Mouse (Mus musculus) left cerebral cortex, postnatal 4 days (tissue): Measurements from ENCODE around the gene Cygb. TPM values are rescaled to one million over a fixed set of nuclear protein-coding genes. Genes with fewer than 3 reads are reported as not detected.
"Not testable (repeated sequence)": the region's sequence is repeated elsewhere in the genome, so short reads cannot be mapped to it uniquely, and the experiment has no call there.

ENCODE experiments used
- DNase-seq: peaks from one replicate; pipeline ENCODE4 v3.0.0-alpha.2; 2022
- intact Hi-C: fragments of 180-260 bp; cut with DNase I; formaldehyde crosslinking; loops from one replicate; pipeline ENCODE4 v1.15.1; 2025
- total RNA-seq, 2 experiments: library from RNA; stranded (reverse); gene quantifications; 2 replicates each; pipeline ENCODE4 v1.2.3; 2021

Cygb gene
- total RNA-seq, 2 experiments from 2014 or later: 17.1 to 20.6 TPM

DNA sequence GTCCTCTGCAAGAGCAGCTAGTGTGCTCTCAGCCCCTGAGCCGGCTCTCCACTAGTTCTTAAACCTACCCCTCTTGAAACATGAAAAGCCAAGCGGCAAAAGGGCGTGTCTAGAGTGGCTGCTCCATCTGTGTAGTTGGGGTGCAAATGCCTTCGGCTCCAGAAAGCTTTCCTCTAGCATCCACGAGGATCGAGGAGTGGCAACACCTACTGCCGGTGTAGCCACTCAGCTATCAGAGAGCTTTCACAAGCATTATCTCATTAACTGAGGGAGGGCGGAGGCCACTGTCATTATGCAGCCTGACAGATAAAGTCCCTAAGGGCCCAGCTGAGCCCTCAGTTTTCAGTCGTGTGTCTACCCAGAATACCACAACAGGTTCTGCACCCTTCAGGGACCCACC, 34.0 kb downstream of the Cygb start:
- intact Hi-C loops: loop anchor here (10.0 kb wide), 1 partner anchor 305 kb away; no protein-coding TSS in a partner anchor
- DNase-seq: no peak

- intact Hi-C loops: no loop called here
- DNase-seq: peak; percentile 52
Measured at GRCm38 (mm10) chr11:116619561-116619960, 34.6 kb downstream of the Cygb start.

- peak; percentile 78 for DNase-seq
- intact Hi-C loops: no loop called here
Measured at GRCm38 (mm10) chr11:116619156-116619555, 35.0 kb downstream of the Cygb start.

- no peak for DNase-seq
- intact Hi-C loops: no loop called here
Measured at GRCm38 (mm10) chr11:116618666-116619065, 35.4 kb downstream of the Cygb start.

- intact Hi-C loops: no loop called here
- DNase-seq: peak; percentile 56
Measured at GRCm38 (mm10) chr11:116617641-116618040, 36.5 kb downstream of the Cygb start.

DNA sequence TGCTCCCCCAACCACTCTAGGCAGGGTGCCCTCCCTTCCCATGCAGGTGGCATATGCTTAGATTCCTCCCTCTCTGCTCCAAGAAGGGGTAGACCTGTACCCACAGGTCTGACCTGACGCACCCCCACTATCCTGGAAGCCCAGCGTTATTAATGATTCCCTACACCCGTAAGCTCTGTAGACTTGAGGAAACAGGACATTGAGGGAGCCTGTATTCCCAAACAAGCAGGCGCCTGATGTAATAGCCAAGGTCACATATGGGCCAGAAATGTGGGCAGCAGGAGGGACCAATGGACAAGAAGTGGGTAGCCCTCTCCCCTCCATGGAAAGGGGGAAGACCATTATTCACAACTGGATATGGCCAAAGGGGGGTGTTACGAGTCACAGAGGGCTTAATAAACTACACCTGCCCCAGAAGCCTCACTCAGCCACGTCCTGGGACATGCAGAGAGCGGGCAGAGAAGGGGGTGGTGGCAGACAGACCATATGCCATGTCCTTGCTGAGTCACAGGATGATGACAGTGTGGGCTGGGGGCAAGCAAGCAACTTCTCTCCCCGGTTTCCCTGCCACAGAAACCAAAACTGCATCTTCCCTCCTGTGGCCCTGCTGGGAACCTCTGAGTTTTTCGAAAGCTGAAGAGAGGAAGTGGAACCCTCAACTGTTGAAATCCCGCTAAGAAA, 37.5 kb downstream of the Cygb start:
- intact Hi-C loops: no loop called here
- no peak for DNase-seq

- intact Hi-C loops: no loop called here
- no peak for DNase-seq
Measured at GRCm38 (mm10) chr11:116615735-116616437, 38.2 kb downstream of the Cygb start.

- no peak for DNase-seq
- intact Hi-C loops: no loop called here
Measured at GRCm38 (mm10) chr11:116613234-116613633, 40.9 kb downstream of the Cygb start.

DNA sequence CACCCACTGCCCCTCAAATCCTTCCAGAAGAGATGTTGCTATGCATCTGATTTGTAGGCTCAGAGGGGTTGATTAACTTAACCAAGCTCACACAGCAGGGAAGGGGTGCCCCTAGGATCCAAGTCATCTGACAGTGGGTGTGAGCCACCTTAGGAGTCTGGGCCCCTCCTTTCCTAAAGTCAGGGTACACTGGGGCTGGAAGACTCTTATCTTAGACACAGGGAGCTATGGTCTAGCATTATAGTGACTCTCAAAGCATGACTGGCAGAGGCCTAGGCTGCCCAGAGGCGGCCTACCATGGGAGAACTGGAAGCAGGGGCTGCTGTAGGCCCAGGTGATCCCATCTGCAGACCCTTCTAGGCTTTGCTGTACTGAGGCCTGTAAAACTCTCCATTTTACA, 41.6 kb downstream of the Cygb start:
- no peak for DNase-seq
- intact Hi-C loops: no loop called here

DNA sequence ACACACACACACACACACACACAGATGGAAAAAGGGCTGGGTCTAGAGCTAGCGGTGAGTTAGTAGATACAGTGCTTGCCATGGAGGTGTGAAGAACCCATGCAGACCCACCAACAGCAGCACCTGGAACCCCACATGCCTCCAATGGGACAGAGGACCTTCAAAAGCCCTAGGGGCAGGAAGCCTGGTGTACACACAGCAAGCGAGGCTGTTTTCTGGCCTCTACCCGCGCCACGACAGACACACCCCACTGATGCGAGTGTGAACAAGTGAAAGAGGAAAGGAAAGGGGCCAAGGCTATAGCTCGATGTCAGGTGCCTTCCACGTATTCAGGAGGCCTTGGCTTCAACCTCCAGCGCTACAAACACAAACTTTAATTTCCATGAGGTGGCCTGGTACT, 42.2 kb downstream of the Cygb start:
- intact Hi-C loops: no loop called here
- no peak for DNase-seq

- DNase-seq, intact Hi-C loops: not testable (repeated sequence)
Measured at GRCm38 (mm10) chr11:116611168-116611567, 42.9 kb downstream of the Cygb start.

DNA sequence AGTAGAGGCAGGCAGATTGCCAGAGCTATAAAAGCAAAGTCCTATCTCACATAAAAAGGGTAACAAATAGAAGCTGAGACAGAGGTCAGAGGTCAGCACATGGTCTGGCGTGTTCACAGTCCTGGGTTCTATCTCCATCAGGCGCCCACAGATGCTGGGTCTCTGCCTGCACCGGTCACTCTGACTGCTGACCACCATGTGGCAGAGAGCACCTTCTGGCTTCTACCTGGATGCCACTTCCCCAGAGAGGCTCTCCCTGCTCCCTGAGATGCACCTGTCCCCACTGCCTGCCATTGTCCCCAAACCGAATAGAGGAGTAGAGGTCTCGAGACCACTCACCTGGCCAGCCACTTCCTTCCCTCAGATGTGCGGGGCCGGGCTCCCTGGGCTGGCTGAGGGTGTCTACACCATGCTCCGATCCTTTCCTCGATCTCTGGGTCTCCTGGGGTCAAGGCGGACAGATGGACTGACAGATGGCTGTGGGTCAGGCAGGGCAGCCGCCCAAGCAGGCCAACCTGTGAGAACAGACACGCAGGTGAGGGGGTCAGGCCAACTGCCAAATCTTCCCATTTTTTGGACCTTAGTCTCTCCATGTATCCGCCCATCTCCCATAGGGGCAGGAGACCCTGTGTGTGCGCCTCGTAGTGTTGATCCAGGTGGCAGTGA, 44.0 kb downstream of the Cygb start:
- intact Hi-C loops: no loop called here
- DNase-seq: no peak

- intact Hi-C loops: no loop called here
- DNase-seq: no peak
Measured at GRCm38 (mm10) chr11:116607717-116608116, 46.4 kb downstream of the Cygb start.

DNA sequence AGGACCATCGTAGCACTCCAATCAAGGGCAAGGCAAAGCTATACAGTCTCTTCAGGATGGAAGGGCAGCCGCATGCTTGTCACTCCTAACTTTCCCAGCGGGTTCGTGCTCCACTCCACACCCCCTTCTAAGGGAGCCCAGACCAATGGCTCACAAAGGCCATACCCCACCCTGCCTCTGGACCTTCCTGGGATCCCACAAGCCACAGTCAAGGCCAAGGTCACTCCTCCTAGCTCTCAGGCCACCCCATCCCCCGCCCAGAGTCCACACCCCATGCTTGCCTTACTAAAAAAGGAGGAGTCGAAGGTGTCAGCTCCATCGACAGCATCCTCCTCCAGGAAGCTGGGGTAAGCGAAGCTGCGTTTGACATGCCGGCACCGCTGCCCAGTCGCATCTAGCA, 50.0 kb downstream of the Cygb start:
- intact Hi-C loops: no loop called here
- DNase-seq: no peak

- intact Hi-C loops: no loop called here
- DNase-seq: no peak
Measured at GRCm38 (mm10) chr11:116603339-116603738, 50.8 kb downstream of the Cygb start.

DNA sequence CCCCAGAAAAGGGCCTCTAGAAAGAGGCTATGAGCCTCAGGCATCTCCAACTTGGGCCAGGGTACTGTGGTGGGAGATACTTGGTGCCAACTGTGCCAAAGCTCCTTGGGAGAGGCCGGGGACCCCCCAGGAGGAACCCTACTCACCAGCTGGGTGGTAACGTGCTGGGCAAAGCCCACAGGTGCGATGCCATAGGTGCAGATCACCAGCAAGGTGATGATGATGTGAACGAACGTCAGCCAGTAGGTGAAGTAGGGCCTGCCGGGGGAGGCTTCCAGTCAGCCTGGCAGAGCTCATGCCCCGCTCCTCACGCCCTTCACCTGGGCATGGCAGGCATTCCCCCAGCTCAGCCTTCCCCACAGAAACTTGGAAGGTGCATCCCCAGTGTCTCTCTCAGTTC, 52.1 kb downstream of the Cygb start:
- DNase-seq: no peak
- intact Hi-C loops: no loop called here

DNA sequence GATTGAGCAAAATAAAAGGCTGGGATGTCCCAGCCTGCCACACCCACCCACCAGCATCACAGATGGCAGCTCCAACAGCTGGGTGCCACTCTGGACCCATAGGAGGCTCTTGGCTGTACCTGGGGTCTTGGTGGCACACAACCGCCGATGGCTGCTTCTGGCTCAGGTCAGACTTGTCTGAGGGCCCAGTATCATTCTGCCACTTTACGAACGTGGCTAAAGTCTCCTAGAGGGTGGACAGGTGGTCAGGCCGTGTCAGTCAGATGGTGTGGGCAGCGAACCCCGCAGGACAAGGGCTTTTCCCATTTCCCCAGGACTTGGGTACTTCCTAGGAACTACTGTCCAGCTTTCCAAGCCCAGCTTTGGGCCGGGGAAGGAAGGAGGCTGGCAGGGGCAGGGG, 52.9 kb downstream of the Cygb start:
- no peak for DNase-seq
- intact Hi-C loops: no loop called here

GRCm38 (mm10) chr11:116599230-116599629, 54.9 kb downstream of the Cygb start:
- no peak for DNase-seq
- intact Hi-C loops: no loop called here

- peak; percentile 81 for DNase-seq
- intact Hi-C loops: no loop called here
Measured at GRCm38 (mm10) chr11:116598193-116598592, 55.9 kb downstream of the Cygb start.

DNA sequence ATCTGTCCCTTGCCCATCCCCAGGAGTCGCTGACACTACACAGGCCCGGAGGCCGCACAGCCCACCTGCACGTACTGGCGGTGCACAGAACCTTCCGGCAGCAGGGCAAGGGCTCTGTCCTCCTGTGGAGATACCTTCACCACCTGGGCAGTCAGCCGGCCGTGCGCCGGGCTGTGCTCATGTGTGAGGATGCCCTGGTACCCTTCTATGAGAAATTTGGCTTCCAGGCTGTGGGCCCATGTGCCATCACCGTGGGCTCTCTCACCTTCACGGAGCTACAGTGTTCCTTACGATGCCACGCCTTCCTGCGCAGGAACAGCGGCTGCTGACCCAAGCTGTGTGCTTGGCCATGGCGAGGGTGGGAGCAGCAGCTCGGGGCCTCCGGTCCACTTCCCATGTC, 57.3 kb downstream of the Cygb start:
- intact Hi-C loops: no loop called here
- DNase-seq: no peak
